Mouse (Mus musculus): Measurements from ENCODE around the gene Cdk5rap2. TPM values are rescaled to one million over a fixed set of nuclear protein-coding genes. Genes with fewer than 3 reads are reported as not detected.
A peak's percentile ranks its signal among the peaks of the same experiment; 100 is the strongest.

Cdk5rap2 gene
- polyA plus RNA-seq, 1 experiment from 2014 or later: 18.7 TPM

DNA sequence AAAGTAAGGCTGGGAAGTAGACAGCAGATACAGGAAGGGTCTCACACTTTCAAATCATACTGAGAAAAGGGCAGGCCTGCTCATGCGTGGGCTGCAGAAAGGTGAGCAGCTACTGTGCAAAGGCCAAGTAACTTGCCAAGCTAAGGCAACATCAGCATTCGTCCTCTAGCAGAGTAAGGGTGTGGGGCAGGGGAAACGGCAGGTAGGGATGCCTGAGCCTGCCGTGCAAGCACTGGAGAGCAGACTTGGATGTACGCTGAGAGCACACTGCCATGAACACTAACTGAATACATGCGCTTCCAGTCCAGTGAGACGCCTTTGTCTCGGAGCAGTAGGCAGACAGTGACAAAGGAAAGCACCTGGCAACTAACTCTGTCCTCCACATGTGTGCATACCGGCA lies 127.1 kb downstream of the Cdk5rap2 start:
- Histone ChIP-seq H3K4me2 (no peak overlapping the region), H3K9ac (no peak overlapping the region), H3K4me1 (no peaks in the 10 kb centered on the region), H3K9me3 (replicated peaks) (no peaks in the 10 kb centered on the region), H3K27me3 (no peaks in the 10 kb centered on the region), H3K36me3 (peaks cover 62% of the 10 kb centered on the region), H3K27ac (no peak overlapping the region), H3K4me3 (replicated peaks) (no peak overlapping the region)
- 90% methylated on average over 9 of the region's 9 CpGs for WGBS
- ATAC-seq (replicated peaks; ENCODE audit: low FRiP score): no peak

DNA sequence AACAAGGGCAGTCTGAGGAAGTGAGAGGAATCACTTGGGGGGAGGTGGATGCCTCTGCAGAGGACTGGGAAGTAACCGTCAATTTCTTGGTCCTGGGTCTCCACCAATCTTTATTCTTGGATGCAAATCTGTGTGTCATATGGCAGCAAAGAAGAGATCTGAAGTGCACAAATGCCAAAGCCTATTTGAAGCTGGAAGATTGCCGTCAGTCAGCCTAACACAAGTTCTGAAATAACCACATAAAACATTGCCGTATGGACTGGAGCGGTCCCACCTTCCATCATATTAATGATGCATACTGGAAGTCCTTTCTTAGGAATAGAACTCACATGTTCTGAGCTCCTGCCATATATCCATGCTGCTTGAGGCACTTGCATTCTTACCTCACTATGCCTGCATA lies 131.4 kb downstream of the Cdk5rap2 start:
- H3K4me3 ChIP-seq (replicated peaks): no peak overlapping the region
- no peak overlapping the region for H3K9ac ChIP-seq
- no peaks in the 10 kb centered on the region for H3K4me1 ChIP-seq
- H3K4me2 ChIP-seq: no peak overlapping the region
- 98% methylated on average over 4 of the region's 4 CpGs for WGBS
- no peaks in the 10 kb centered on the region for H3K27me3 ChIP-seq
- H3K27ac ChIP-seq: no peak overlapping the region
- ATAC-seq (replicated peaks; ENCODE audit: low FRiP score): no peak
- no peaks in the 10 kb centered on the region for H3K9me3 ChIP-seq (replicated peaks)
- peaks cover 63% of the 10 kb centered on the region for H3K36me3 ChIP-seq

DNA sequence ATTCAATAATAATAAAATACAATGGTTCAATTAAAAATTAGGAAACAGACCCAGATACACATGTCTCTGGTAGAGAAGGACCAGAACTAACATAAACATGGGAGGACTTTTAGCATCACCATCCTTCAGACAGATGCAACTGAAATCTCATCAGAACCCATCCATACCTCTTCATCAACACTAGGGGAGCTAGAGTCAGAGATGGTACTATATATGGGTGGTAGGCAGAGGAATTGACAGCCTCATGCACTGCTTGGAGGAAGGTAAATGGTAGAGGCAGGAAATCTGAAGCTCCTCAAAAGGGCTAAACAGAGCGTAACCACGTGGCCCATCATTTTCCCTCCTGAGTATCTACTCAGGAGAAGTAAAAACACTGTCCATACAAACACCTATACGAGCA lies 132.2 kb downstream of the Cdk5rap2 start:
- Histone ChIP-seq H3K27me3 (no peaks in the 10 kb centered on the region), H3K27ac (no peak overlapping the region), H3K4me3 (replicated peaks) (no peak overlapping the region), H3K9ac (no peak overlapping the region), H3K4me1 (no peaks in the 10 kb centered on the region), H3K9me3 (replicated peaks) (no peaks in the 10 kb centered on the region), H3K36me3 (peaks cover 60% of the 10 kb centered on the region), H3K4me2 (no peak overlapping the region)
- no peak for ATAC-seq (replicated peaks; ENCODE audit: low FRiP score)
- WGBS: 95% methylated on average over 3 of the region's 3 CpGs

DNA sequence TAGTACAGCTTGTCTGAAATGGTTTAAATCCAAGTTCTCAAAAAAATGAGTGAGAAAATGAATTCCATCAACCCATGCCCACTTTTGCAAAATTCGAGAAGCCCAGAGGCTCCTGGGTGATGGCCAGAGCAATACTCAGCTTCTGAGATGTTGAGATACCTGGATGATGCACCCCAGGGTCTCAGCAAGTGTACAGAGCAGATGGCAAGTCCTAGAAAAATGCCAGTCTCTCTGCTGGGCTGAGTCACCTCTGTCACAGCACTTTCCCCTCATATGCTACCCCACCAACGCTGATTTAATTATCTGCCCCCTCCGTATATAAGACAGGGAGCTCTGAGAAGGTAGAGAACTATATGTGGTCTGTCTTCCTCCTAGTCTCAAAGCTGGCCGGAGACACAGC lies 137.3 kb downstream of the Cdk5rap2 start:
- Histone ChIP-seq H3K27me3 (no peaks in the 10 kb centered on the region), H3K36me3 (peaks cover 51% of the 10 kb centered on the region), H3K4me1 (no peaks in the 10 kb centered on the region), H3K9ac (no peak overlapping the region), H3K4me2 (no peak overlapping the region), H3K9me3 (replicated peaks) (no peaks in the 10 kb centered on the region), H3K4me3 (replicated peaks) (no peak overlapping the region), H3K27ac (no peak overlapping the region)
- 90% methylated on average over 4 of the region's 4 CpGs for WGBS
- no peak for ATAC-seq (replicated peaks; ENCODE audit: low FRiP score)

DNA sequence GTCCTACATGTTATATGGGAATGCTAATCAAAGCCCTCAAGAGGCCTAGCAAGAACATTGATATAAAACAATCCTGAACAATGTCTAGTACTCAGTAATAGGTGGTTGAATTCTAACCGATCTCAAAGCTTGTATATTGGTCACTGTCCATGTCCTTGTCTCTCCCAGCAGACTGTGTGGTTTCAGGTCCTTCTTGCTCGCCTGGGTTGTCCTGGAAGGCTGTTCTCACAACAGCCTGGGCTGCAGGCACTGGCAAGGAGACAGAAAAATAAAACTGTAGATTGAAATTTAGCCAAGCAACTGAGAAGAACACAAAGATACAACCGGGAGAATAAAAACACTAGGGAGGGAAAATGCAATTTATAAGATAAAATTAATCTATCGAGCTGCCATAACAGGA lies 137.7 kb downstream of the Cdk5rap2 start:
- no peaks in the 10 kb centered on the region for H3K9me3 ChIP-seq (replicated peaks)
- ATAC-seq (replicated peaks; ENCODE audit: low FRiP score): no peak
- H3K4me3 ChIP-seq (replicated peaks): no peak overlapping the region
- no peak overlapping the region for H3K4me2 ChIP-seq
- no peaks in the 10 kb centered on the region for H3K4me1 ChIP-seq
- no peak overlapping the region for H3K27ac ChIP-seq
- H3K9ac ChIP-seq: no peak overlapping the region
- 82% methylated on average over 4 of the region's 4 CpGs for WGBS
- H3K36me3 ChIP-seq: peaks cover 51% of the 10 kb centered on the region
- H3K27me3 ChIP-seq: no peaks in the 10 kb centered on the region

DNA sequence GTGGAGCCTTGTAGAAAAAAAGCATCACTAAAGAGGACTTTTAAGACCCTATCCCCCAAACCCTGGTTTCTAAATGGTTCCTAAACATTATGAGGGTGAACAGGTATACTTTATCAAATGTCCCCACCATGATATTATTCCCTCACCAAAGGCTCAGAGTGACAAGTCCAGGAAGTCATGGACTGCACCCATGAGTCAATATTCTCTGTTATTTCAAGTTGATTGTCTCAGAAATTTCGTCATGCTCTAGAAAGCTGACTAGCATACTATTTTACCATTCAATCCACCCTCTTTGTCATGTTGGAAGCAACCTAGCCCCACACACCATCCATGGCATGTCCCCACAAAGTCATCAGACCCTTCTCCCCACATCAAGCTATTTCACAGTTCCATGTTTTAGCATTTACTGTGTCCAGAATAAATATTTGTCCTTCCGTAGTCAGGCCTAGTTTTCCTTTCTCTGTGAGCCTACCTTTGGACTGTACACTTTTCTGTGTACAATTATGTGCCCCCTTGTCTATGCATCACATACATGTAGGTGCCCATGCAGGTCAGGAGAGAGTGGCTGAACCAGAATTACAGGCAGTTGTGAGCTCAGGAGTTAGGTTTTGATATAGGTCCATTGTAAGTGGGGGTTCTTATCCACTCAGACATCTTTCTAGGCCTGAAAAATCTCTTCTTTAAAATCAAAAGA lies 142.9 kb downstream of the Cdk5rap2 start:
- H3K9ac ChIP-seq: no peak overlapping the region
- no peak overlapping the region for H3K27ac ChIP-seq

DNA sequence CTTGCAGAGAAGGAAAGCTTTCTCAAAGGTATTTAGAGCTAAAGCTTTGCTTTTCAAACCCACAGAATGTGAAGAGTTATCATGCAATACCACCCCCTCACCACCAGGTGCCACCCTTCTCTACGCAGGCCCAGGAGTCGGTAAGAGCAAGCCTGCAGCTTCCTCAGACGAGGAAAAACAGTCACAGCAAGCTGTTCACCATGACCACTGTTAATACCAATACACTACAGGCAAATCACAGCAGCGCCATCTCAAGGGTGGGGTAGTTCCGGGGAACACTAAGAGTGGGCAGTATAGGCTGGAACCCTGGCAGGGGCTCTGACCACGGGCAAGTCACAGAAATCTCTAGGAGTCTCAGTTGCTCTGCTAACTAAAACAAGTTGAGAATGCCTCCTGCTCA lies 145.0 kb downstream of the Cdk5rap2 start:
- Histone ChIP-seq H3K9ac (no peak overlapping the region), H3K27ac (no peak overlapping the region), H3K9me3 (replicated peaks) (no peaks in the 10 kb centered on the region), H3K36me3 (peaks cover 55% of the 10 kb centered on the region), H3K27me3 (no peaks in the 10 kb centered on the region), H3K4me3 (replicated peaks) (no peak overlapping the region), H3K4me2 (no peak overlapping the region), H3K4me1 (no peaks in the 10 kb centered on the region)
- ATAC-seq (replicated peaks; ENCODE audit: low FRiP score): peak; percentile 46; the same call in 1 of the 2 replicates
- 71% methylated on average over 6 of the region's 6 CpGs for WGBS

More for the DNA sequence above, 142.9 kb downstream of the Cdk5rap2 start:
- ATAC-seq (replicated peaks; ENCODE audit: low FRiP score): no peak
- 87% methylated on average over 2 of the region's 2 CpGs for WGBS
- no peaks in the 10 kb centered on the region for H3K27me3 ChIP-seq
- no peaks in the 10 kb centered on the region for H3K9me3 ChIP-seq (replicated peaks)
- no peak overlapping the region for H3K4me2 ChIP-seq
- no peaks in the 10 kb centered on the region for H3K4me1 ChIP-seq
- H3K4me3 ChIP-seq (replicated peaks): no peak overlapping the region
- H3K36me3 ChIP-seq: peaks cover 68% of the 10 kb centered on the region

DNA sequence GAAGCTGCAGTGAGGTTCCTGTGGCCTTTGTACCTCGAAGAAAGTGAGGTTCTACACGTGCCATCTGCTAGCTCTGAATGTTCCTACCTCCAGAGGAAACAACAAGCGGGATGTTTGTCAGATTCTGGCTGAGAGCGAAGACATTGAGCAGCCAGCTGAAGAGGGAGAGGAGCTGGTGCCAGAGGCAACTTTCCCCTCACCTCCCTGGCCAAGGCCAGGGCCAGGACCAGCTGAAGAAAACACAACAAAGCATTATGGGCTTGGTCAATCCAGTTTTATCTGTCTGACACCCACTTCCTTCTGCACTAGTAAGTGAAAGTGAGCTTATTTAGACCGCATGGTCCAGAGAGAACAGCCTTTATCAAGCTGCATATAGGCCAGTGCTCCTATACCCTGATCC lies 147.4 kb downstream of the Cdk5rap2 start:
- H3K27ac ChIP-seq: no peak overlapping the region
- H3K27me3 ChIP-seq: no peaks in the 10 kb centered on the region
- H3K9ac ChIP-seq: no peak overlapping the region
- no peak overlapping the region for H3K4me3 ChIP-seq (replicated peaks)
- WGBS: 88% methylated on average over 5 of the region's 5 CpGs
- H3K36me3 ChIP-seq: peaks cover 59% of the 10 kb centered on the region
- no peak overlapping the region for H3K4me2 ChIP-seq
- no peak for ATAC-seq (replicated peaks; ENCODE audit: low FRiP score)
- no peaks in the 10 kb centered on the region for H3K9me3 ChIP-seq (replicated peaks)
- no peaks in the 10 kb centered on the region for H3K4me1 ChIP-seq

DNA sequence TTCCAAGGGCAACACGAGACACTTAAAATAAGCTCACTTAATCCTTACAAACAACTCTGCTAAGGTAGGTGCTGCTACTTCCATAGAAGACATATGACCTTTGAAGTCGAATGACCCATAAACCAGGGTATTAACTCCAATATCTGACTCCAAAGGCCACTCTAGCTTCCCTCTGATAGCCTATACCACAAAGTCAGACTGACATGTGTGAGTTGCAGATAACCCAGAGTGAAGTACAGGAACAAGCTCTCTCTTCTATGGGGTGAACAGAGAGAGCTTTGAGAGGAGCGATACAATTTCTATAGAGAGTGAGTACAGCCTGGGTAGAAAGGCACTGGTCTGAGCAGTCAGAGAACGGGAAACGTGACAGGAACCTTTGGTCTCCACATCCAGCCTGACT lies 148.9 kb downstream of the Cdk5rap2 start:
- Histone ChIP-seq H3K9ac (no peak overlapping the region), H3K4me3 (replicated peaks) (no peak overlapping the region), H3K4me2 (no peak overlapping the region), H3K27ac (no peak overlapping the region), H3K4me1 (no peaks in the 10 kb centered on the region), H3K9me3 (replicated peaks) (no peaks in the 10 kb centered on the region), H3K27me3 (no peaks in the 10 kb centered on the region), H3K36me3 (peaks cover 59% of the 10 kb centered on the region)
- WGBS: 88% methylated on average over 5 of the region's 5 CpGs
- no peak for ATAC-seq (replicated peaks; ENCODE audit: low FRiP score)

DNA sequence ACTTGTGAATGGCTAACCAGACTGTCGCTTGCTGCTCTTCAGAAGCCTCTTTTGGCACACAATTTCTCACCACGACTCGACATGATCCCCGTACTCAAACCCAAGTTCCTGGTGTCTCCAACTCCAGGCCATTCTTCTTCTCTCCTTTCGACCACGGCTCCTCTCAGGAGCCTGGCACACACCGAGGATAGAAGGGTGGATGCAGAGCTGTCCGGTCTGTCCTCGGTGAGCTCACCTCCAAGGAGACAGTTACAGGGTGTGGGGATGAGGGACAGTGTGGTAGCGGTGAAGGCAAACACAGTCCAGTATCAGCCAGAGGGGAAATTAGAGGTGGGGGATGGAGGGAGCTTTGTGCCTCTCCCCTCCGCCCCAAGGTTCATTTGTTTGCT lies 149.8 kb downstream of the Cdk5rap2 start:
- H3K4me1 ChIP-seq: no peaks in the 10 kb centered on the region
- peaks cover 63% of the 10 kb centered on the region for H3K36me3 ChIP-seq
- 90% methylated on average over 11 of the region's 11 CpGs for WGBS
- no peak overlapping the region for H3K9ac ChIP-seq
- H3K9me3 ChIP-seq (replicated peaks): no peaks in the 10 kb centered on the region
- H3K27ac ChIP-seq: no peak overlapping the region
- no peak overlapping the region for H3K4me2 ChIP-seq
- H3K27me3 ChIP-seq: no peaks in the 10 kb centered on the region
- no peak overlapping the region for H3K4me3 ChIP-seq (replicated peaks)
- no peak for ATAC-seq (replicated peaks; ENCODE audit: low FRiP score)

DNA sequence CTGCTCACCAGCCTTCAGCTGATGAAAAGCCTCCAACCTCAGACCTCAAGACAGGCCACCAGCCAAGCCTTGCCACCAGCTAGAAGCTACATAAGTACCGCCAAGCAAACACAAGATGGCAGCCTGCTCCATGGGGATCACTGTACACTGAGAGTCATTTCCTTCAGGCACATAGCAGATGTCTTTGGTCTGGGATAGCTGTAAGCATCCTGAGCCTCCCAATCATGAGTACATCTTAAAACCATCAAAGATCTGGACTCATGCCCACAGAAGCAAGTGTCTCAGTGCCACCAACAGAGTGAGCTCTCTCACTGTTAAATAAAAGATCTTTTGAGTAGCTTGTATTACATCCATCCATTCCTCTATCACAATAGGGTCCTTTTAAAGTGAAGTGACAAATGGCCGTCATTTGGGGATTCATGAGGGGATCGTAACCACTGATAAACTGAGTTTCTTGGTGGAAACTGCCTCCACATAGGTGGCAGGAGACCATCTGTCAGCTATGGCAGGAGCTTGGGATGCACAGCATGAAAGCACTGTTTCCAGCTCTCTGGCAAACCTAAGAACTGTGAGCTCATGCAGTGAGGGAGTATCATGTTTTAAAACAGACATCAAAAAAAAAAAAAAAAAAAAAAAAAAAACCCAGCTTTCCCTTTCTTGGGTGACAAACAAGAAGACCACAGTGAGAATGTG lies 150.4 kb downstream of the Cdk5rap2 start:
- WGBS: 79% methylated on average over 3 of the region's 3 CpGs

DNA sequence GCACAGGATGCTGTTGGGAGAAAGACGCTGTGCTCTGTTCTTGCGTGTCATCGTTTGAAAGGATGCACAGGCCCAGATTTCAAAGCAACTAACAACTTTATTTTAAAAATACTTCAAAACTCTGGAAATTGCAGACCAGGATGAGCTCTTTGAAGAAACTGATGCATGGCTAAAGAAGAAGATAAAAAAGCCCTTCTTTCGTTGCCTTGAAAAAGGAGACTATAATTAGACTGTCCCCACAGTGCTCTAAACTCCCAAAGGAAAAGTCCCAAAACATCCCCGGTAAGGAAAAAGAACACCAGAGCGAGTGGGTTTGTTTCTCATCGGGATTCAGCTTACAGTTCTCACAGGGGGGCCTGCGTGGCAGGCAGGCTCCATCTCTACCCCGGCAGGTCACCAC lies 151.4 kb downstream of the Cdk5rap2 start:
- no peaks in the 10 kb centered on the region for H3K9me3 ChIP-seq (replicated peaks)
- H3K4me3 ChIP-seq (replicated peaks): no peak overlapping the region
- H3K9ac ChIP-seq: no peak overlapping the region
- ATAC-seq (replicated peaks; ENCODE audit: low FRiP score): no peak
- H3K27ac ChIP-seq: no peak overlapping the region
- no peaks in the 10 kb centered on the region for H3K4me1 ChIP-seq
- 63% methylated on average over 9 of the region's 9 CpGs for WGBS
- no peaks in the 10 kb centered on the region for H3K27me3 ChIP-seq
- H3K36me3 ChIP-seq: peaks cover 65% of the 10 kb centered on the region
- no peak overlapping the region for H3K4me2 ChIP-seq

More for the DNA sequence above, 150.4 kb downstream of the Cdk5rap2 start:
- no peak overlapping the region for H3K27ac ChIP-seq
- H3K9ac ChIP-seq: no peak overlapping the region
- H3K4me2 ChIP-seq: no peak overlapping the region
- peaks cover 67% of the 10 kb centered on the region for H3K36me3 ChIP-seq
- ATAC-seq (replicated peaks; ENCODE audit: low FRiP score): no peak; the same call in 1 of the 2 replicates
- no peaks in the 10 kb centered on the region for H3K27me3 ChIP-seq
- no peaks in the 10 kb centered on the region for H3K9me3 ChIP-seq (replicated peaks)
- H3K4me3 ChIP-seq (replicated peaks): no peak overlapping the region
- no peaks in the 10 kb centered on the region for H3K4me1 ChIP-seq
